Mouse (Mus musculus) embryonic stem cell, embryonic (primary cell): ENCODE results near the gene Tnpo2.

Experiments used
- CTCF ChIA-PET, 4 experiments: fragments of 300-600 bp in 2 of 4; fragments of 350-600 bp in 2 of 4; sonication (Branson Sonifier 250); formaldehyde crosslinking; loops; one replicate each; lab custom pipeline; 2022; ENCODE audit warnings: inconsistent platforms in 2 of 4; lab: Charles Lee
- POLR2A ChIA-PET, 4 experiments: fragments of 300-600 bp in 2 of 4; fragments of 350-600 bp in 2 of 4; sonication (Branson Sonifier 250); formaldehyde crosslinking; loops; one replicate each; lab custom pipeline; 2022; ENCODE audit warnings: antibody characterized with exemption in 4 of 4, inconsistent platforms in 1 of 4; lab: Charles Lee

The Tnpo2 gene

DNA sequence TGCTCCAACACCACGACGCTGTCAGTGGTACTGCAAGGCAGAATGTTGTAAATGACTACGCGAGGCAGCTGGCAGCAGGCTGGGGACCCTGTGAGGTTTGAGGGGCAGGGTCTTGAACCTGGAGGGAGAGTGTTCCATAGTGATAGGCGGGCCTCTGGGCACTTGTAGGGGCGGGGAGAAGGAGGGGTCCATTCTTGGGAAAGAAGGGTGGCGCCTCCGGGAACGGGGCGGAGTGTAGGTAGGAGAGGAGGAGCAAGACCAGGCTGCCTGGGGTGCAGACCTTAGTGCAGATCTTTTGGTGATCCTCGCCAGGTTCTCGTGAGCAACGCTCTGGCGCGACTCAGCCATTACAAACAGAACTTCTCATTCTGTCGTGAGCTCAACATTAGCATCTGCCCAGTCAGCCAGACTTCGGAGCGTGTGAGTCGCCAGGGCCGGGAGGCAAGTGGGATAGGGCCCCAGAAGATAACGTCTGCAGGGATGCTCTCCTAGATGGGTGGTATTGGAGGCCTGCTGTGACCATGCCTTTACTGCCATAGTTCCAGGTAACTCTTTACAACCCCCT, 54.9 kb downstream of the Tnpo2 start:
- POLR2A ChIA-PET: interaction anchor here in 3 of 4 experiments (1.0 to 9.8 kb wide), 7 partner anchors 8 to 20 kb away, joined by 3 to 60 read pairs (median 10); partner anchors contain the start of genes Dhps (in 3 of the 3), Man2b1 (in 1 of the 3), Wdr83 (in 1 of the 3) and Wdr83os (in 1 of the 3)
- CTCF ChIA-PET: interaction anchor here in 3 of 4 experiments (0.6 to 1.3 kb wide), 6 partner anchors 10 to 49 kb away, joined by 3 to 5 read pairs (median 4); no protein-coding TSS in a partner anchor

DNA sequence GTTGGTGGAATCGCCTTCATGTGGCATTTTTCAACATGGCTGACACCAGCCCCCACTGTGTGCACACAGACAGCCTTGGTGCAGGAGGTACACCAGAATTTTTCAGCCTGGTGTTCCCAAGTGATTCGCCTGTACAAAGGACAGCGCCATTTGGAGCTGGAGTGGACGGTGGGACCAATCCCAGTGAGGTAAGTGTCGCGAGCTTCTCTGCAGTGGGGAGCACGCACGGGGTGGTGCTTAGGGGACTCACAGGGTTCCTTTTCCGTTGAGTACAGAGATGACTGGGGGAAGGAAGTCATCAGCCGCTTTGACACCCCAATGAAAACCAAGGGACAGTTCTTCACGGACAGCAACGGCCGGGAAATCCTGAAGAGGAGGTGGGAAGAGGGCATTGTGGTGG, 58.3 kb downstream of the Tnpo2 start:
- ChIA-PET POLR2A (interaction anchor here in 2 of 4 experiments (1.0 to 10.8 kb wide), 5 partner anchors 11 to 119 kb away, joined by 3 to 60 read pairs (median 8); partner anchors contain the start of genes Man2b1 (in 2 of the 2) and Dhps (in 1 of the 2)), CTCF (interaction anchor here in 1 of 4 experiments (1.4 kb wide), 1 partner anchor 19 kb away, joined by 3 read pairs; no protein-coding TSS in a partner anchor)

DNA sequence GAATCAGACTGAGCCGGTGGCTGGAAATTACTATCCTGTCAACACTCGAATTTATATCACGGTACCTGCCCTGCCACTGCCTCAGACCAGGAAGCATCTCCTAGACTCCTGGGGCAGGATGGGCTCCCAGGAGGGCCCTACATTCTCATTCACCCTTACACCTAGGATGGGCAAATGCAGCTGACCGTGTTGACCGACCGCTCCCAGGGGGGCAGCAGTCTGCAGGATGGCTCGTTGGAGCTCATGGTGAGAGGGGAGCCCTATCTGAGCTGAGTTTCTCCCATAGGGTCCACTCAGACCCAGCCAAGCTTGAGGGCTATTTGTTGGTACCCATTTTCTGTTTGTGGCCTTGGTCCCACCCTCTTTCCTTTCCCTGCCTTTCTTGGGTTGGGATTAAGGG, 58.9 kb downstream of the Tnpo2 start:
- ChIA-PET POLR2A (interaction anchor here in 2 of 4 experiments (1.0 to 10.8 kb wide), 4 partner anchors 11 to 120 kb away, joined by 3 to 60 read pairs (median 30); partner anchors contain the start of genes Man2b1 (in 2 of the 2) and Dhps (in 1 of the 2)), CTCF (interaction anchor here in 1 of 4 experiments (1.4 kb wide), 1 partner anchor 19 kb away, joined by 3 read pairs; no protein-coding TSS in a partner anchor)

DNA sequence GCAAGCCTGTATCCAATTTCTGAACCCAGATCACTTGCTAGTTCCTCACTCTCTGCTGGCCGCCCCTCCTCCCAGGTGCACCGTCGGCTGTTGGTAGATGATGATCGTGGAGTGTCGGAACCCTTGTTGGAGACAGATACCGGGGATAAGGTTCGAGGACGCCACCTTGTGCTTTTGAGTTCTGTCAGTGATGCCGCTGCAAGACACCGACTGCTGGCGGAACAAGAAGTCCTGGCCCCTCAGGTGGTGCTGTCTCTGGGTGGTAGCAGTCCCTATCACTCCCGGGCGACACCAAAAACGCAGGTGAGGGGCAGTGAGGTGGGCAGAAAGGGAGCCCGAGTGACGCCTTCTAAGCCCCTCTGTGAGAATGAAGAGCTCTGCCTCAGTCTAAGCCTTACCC, 59.5 kb downstream of the Tnpo2 start:
- POLR2A ChIA-PET: interaction anchor here in 3 of 4 experiments (0.8 to 10.8 kb wide), 8 partner anchors 12 to 295 kb away, joined by 3 to 60 read pairs (median 4); partner anchors contain the start of genes Dhps (in 2 of the 3) and Man2b1 (in 2 of the 3)
- CTCF ChIA-PET: interaction anchor here in 2 of 4 experiments (1.0 to 1.4 kb wide), 2 partner anchors 20 kb away, joined by 3 read pairs; no protein-coding TSS in a partner anchor

DNA sequence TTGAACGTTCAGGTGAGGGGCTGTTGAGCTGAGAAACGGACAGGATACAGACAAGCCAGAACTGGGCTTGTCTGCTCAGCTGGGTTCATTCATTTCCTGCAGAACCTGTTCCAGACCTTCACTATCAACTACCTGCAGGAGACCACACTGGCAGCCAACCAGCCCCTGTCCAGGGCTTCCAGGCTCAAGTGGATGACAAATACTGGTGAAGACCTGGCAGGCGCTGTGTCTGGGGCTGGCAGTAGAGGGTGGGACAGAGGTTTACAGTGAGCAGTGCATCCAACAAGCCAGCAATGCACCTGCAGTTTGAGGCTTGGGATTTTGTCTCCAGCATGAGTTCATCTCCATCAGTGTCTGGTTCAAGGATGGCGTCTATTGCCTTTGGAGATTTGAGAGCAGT, 60.1 kb downstream of the Tnpo2 start:
- CTCF ChIA-PET: interaction anchor here in 1 of 4 experiments (1.0 kb wide), 1 partner anchor 21 kb away, joined by 3 read pairs; no protein-coding TSS in a partner anchor
- POLR2A ChIA-PET: interaction anchor here in 3 of 4 experiments (0.8 to 10.8 kb wide), 7 partner anchors 13 to 295 kb away, joined by 3 to 60 read pairs (median 3); partner anchors contain the start of genes Dhps (in 2 of the 3) and Man2b1 (in 1 of the 3)

DNA sequence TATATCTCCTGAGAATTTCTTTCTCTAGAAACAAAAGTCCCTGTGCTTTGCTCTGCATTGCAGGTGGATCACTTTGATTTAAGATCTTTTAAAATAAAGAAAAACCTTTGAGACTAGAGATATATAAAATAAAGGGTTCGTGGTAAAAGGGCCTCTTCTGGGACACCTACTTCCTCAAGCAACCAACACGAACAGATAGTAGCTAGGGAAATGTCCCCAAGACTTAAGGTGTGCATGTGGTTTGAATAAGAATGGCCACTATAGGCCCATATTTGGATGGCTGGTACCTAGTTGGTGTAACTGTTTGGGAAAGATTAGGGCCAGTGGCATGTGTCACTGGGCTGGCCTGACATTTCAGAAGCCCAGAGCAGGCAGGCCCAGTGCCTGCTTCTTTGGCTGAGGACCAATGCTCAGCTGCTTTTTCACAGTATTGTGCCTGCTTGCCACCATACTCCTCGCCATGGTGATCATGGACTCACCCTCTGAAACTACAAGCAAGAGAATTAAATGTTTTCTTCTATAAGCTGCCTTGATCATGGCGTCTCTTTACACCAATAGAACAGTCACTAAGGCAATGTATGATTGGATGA, 63.5 kb downstream of the Tnpo2 start:
- ChIA-PET POLR2A (interaction anchor here in 2 of 4 experiments (0.6 to 10.8 kb wide), 8 partner anchors 16 to 124 kb away, joined by 3 to 60 read pairs (median 8); partner anchors contain the start of genes Dhps (in 2 of the 2), Man2b1 (in 2 of the 2) and Wdr83os (in 1 of the 2)), CTCF (interaction anchor here in 1 of 4 experiments (0.5 kb wide), 1 partner anchor 341 kb away, joined by 4 read pairs; no protein-coding TSS in a partner anchor)
